ENCODE assay signal across 8 mouse cellular contexts in the genomic region with DNA sequence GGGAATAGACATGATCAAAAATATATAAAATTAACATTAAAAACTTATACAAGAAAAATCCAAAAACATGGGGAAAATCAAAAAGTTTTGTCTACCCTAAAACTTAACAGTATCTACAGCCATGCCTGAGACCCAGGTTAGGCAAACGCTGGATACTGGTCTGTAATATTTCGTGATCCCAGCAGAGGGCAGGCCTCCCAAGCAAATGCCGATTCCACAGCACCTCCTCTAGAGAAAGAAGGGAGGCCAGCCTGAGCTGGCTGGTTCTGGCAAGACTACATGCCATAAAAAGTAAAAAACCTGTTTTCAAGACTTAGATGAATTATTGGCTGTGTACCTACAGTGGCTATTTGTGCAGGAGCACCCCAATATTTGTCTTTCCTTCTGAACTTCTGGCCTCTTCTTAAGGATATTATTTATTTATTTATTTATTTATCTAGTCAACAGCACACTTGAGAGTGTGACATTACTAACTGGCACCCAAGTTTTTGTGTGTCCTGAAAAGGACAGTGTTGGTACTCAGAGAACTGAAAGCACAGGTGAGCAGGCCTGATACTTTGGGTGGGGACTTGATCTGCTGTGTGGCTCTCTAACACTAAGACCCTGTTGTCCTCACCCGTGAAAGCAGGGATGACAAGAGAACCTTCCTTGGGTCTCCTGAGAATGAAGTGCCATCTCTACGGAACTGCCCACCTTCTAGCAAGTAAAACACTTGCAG.
DNase-seq lines count a peak whose midpoint lies in the region; ATAC-seq and TF ChIP-seq lines count a peak whose summit lies in the region.

No protein-coding gene starts in this region.

- H3K27ac ChIP-seq in embryonic facial prominence, embryonic 14.5 days (replicated peaks; ENCODE audit: low read depth, low read length): no peak overlapping the region
- no peak overlapping the region for H3K27ac ChIP-seq in kidney, postnatal 0 days

- H3K4me1 ChIP-seq in embryonic facial prominence, embryonic 14.5 days (ENCODE audit: control insufficient read depth, insufficient read depth, low read length): no peaks in the 10 kb centered on the region; the same call in 1 of the 2 replicates
- H3K4me1 ChIP-seq in kidney, postnatal 0 days (replicated peaks; ENCODE audit: insufficient read depth, low read length): no peaks in the 10 kb centered on the region; the same call in 1 of the 2 replicates

- no peaks in the 10 kb centered on the region for H3K36me3 ChIP-seq in embryonic facial prominence, embryonic 14.5 days (ENCODE audit: control insufficient read depth, insufficient read depth, low read length)
- no peaks in the 10 kb centered on the region for H3K36me3 ChIP-seq in kidney, postnatal 0 days (ENCODE audit: insufficient read depth, low read length)

- peak; percentile 91 for DNase-seq in 3T3-L1 (ENCODE audit: low read depth, low spot score)
- DNase-seq in adrenal gland, postnatal 36 days: peak; percentile 80 to 84
- peak; percentile 85 for DNase-seq in embryonic facial prominence, embryonic 14.5 days (ENCODE audit: low spot score)
- peak; percentile 52 to 79 for DNase-seq in heart, adult 9 months (ENCODE audit: low spot score in 2 of 2)
- DNase-seq in kidney, postnatal 0 days (ENCODE audit: low spot score): peak; percentile 92
- peak; percentile 67 for DNase-seq in liver
- peak; percentile 81 for DNase-seq in naive thymus-derived CD4-positive, alpha-beta T cell, adult 2 months (ENCODE audit: low read depth)
- peak; percentile 57 to 77 for DNase-seq in spleen, postnatal 4 days (ENCODE audit: low spot score in 2 of 2)

- H3K9me3 ChIP-seq in embryonic facial prominence, embryonic 14.5 days (ENCODE audit: control insufficient read depth, low read length): no peaks in the 10 kb centered on the region
- H3K9me3 ChIP-seq in kidney, postnatal 0 days (replicated peaks; ENCODE audit: low read length): no peaks in the 10 kb centered on the region

- no peak overlapping the region for H3K9ac ChIP-seq in embryonic facial prominence, embryonic 14.5 days (ENCODE audit: low read depth, low read length)
- H3K9ac ChIP-seq in kidney, postnatal 0 days (ENCODE audit: low read depth, low read length): no peak overlapping the region

- H3K4me3 ChIP-seq in embryonic facial prominence, embryonic 14.5 days (ENCODE audit: low read depth, low read length): no peak overlapping the region
- H3K4me3 ChIP-seq in kidney, postnatal 0 days (replicated peaks; ENCODE audit: low read depth, low read length): no peak overlapping the region

- ATAC-seq in embryonic facial prominence, embryonic 14.5 days (ENCODE audit: low read depth): peak; percentile 87
- ATAC-seq in kidney, postnatal 0 days (replicated peaks; ENCODE audit: low FRiP score, low read depth): peak; percentile 84

- no peaks in the 10 kb centered on the region for H3K27me3 ChIP-seq in embryonic facial prominence, embryonic 14.5 days (replicated peaks; ENCODE audit: control insufficient read depth, insufficient read depth, low read length)
- H3K27me3 ChIP-seq in kidney, postnatal 0 days (ENCODE audit: insufficient read depth, low read length): no peaks in the 10 kb centered on the region

- TF ChIP-seq CTCF in kidney, postnatal 0 days (IDR thresholded peaks at IDR 0.05; ENCODE audit: low read depth): peak; percentile 90

- WGBS in embryonic facial prominence, embryonic 14.5 days: 37% methylated on average over 5 of the region's 5 CpGs
- WGBS in kidney, postnatal 0 days: 34% methylated on average over 5 of the region's 5 CpGs

- no peak overlapping the region for H3K4me2 ChIP-seq in embryonic facial prominence, embryonic 14.5 days (ENCODE audit: low read depth, low read length)
- H3K4me2 ChIP-seq in kidney, postnatal 0 days (ENCODE audit: low read length): no peak overlapping the region
